Mouse (Mus musculus) neural tube, embryonic 14.5 days (tissue): Measurements from ENCODE around the gene Gm20388. TPM values are rescaled to one million over a fixed set of nuclear protein-coding genes. Genes with fewer than 3 reads are reported as not detected.

ENCODE experiments used
- ATAC-seq: fragments of 200-750 bp; cut with Nextera tagmentation; 2 replicates; pipeline ENCODE4 v1.8.0; 2017; ENCODE audit warnings: low read depth, mild to moderate bottlenecking, moderate TSS enrichment, moderate library complexity
- H3K27ac ChIP-seq: fragments of 300-500 bp; sonication (generic); 2 replicates; pipeline ENCODE4 v1.5.1; 2014; ENCODE audit warnings: low read depth, mild to moderate bottlenecking, control low read depth, low read length, moderate library complexity, mixed read lengths
- H3K27me3 ChIP-seq: fragments of 300-500 bp; sonication (generic); 2 replicates; pipeline ENCODE4 v1.6.1; 2014; ENCODE audit warnings: low read length; ENCODE audit not compliant: control insufficient read depth, insufficient read depth
- H3K36me3 ChIP-seq: fragments of 300-500 bp; sonication (generic); 2 replicates; pipeline ENCODE4 v1.6.1; 2014; ENCODE audit warnings: low read length, mixed read lengths; ENCODE audit not compliant: control insufficient read depth, insufficient read depth
- H3K4me1 ChIP-seq: fragments of 300-500 bp; sonication (generic); 2 replicates; pipeline ENCODE4 v1.6.1; 2014; ENCODE audit warnings: low read length; ENCODE audit not compliant: control insufficient read depth, insufficient read depth
- H3K4me2 ChIP-seq: fragments of 300-500 bp; sonication (generic); 2 replicates; pipeline ENCODE4 v1.6.1; 2014; ENCODE audit warnings: mild to moderate bottlenecking, low read depth, low read length, control low read depth
- H3K4me3 ChIP-seq: fragments of 300-500 bp; sonication (generic); 2 replicates; pipeline ENCODE4 v1.5.1; 2014; ENCODE audit warnings: low read depth, low read length, control low read depth, mixed read lengths
- H3K9ac ChIP-seq: fragments of 300-500 bp; sonication (generic); replicated peaks from 2 replicates; pipeline ENCODE4 v1.6.1; 2014; ENCODE audit warnings: low read depth, mild to moderate bottlenecking, control low read depth, low read length, mixed read lengths
- H3K9me3 ChIP-seq: fragments of 300-500 bp; sonication (generic); 2 replicates; pipeline ENCODE4 v1.6.1; 2016; ENCODE audit warnings: low read length; ENCODE audit not compliant: control insufficient read depth
- WGBS: fragments of 180-500 bp; shearing (Covaris S2); extraction: QIAGEN DNeasy Blood & Tissue Kit; methylation state at CpG from one replicate; pipeline ENCODE4 v1.1.7; 2014; 5-methylcytosine and 5-hydroxymethylcytosine counted together
- polyA plus RNA-seq: library from polyadenylated mRNA; unstranded; fragments of >200 nt; fragmentation: Nextera tagmentation; extraction: Ambion mirVana; gene quantifications from 2 replicates; pipeline ENCODE4 v1.2.1, GENCODE M21; 2014

Gm20388 gene
- polyA plus RNA-seq, 1 experiment from 2014 or later, result 10.3 TPM

DNA sequence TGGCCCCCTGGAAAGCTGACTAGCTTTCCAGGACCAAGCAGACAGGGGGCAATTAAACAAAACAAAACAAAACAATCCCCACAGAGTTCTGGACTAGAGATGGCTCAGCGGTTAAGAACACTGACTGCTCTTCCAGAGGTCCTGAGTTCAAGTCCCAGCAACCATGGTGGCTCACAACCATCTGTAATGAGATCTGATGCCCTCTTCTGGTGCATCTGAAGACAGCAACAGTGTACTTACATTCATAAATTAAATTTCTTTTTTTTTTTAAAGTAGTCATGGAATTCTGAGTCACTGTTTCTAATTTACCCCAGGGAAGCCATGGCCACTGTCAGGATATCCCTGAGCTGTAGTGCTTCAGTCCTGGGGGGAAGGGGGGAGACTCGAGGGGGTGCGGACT, 703.9 kb downstream of the Gm20388 start:
- ATAC-seq, result no peak
- Histone ChIP-seq H3K36me3 (no peaks in the 10 kb centered on the region), H3K27me3 (no peaks in the 10 kb centered on the region), H3K9ac (no peak overlapping the region), H3K4me1 (peaks cover 7% of the 10 kb centered on the region; the same call in 1 of the 2 replicates), H3K27ac (no peak overlapping the region), H3K4me2 (no peak overlapping the region), H3K4me3 (no peak overlapping the region), H3K9me3 (no peaks in the 10 kb centered on the region)
- 90% methylated on average over 3 of the region's 3 CpGs for WGBS

- H3K36me3 ChIP-seq, result no peaks in the 10 kb centered on the region
- no peaks in the 10 kb centered on the region for H3K9me3 ChIP-seq
- H3K4me1 ChIP-seq, result peaks cover 7% of the 10 kb centered on the region; the same call in 1 of the 2 replicates
- H3K4me3 ChIP-seq, result no peak overlapping the region
- no peak overlapping the region for H3K4me2 ChIP-seq
- WGBS, result 27% methylated on average over 7 of the region's 8 CpGs
- H3K27ac ChIP-seq, result 0 out of 2 replicates have a peak overlapping the region, but pooled peaks have one; percentile 39
- H3K9ac ChIP-seq, result no peak overlapping the region
- peak; percentile 42; the same call in 1 of the 2 replicates for ATAC-seq
- H3K27me3 ChIP-seq, result no peaks in the 10 kb centered on the region
These were observed 706.3 kb downstream of the Gm20388 start for GRCm38 (mm10) chr8:120616663-120617626.

DNA sequence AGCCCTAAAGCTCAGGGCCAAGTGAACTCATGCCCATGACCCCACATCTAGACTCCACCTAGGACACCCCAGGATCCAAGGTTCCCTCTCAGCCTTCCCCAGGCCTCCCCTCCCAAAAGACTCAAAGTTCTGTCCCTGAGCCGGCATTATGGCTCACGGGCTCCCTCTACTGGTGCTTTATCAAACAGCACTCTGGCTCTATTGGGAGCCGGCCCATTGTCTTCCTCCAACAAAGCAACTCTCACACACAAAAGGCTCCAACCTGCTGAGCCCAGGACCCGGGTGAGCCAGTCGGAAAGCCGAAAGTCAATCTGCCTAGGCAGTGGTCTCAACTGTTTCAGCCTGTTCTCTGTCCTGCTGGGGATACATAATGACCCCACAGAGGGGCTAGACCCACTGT, 707.5 kb downstream of the Gm20388 start:
- H3K4me2 ChIP-seq, result no peak overlapping the region
- WGBS, result 0% methylated on average over 6 of the region's 6 CpGs
- peaks cover 7% of the 10 kb centered on the region; the same call in 1 of the 2 replicates for H3K4me1 ChIP-seq
- H3K27ac ChIP-seq, result peak overlapping the region; percentile 3; the same call in 1 of the 2 replicates
- H3K9ac ChIP-seq, result no peak overlapping the region
- H3K27me3 ChIP-seq, result no peaks in the 10 kb centered on the region
- ATAC-seq, result peak; percentile 33; the same call in 1 of the 2 replicates
- H3K4me3 ChIP-seq, result no peak overlapping the region
- no peaks in the 10 kb centered on the region for H3K9me3 ChIP-seq
- H3K36me3 ChIP-seq, result no peaks in the 10 kb centered on the region

- no peak overlapping the region for H3K9ac ChIP-seq
- H3K36me3 ChIP-seq, result no peaks in the 10 kb centered on the region
- no peak overlapping the region for H3K4me3 ChIP-seq
- no peak overlapping the region for H3K27ac ChIP-seq
- no peaks in the 10 kb centered on the region for H3K27me3 ChIP-seq
- 79% methylated on average over 11 of the region's 11 CpGs for WGBS
- no peak overlapping the region for H3K4me2 ChIP-seq
- peaks cover 7% of the 10 kb centered on the region; the same call in 1 of the 2 replicates for H3K4me1 ChIP-seq
- no peaks in the 10 kb centered on the region for H3K9me3 ChIP-seq
- ATAC-seq, result no peak
These were observed 708.9 kb downstream of the Gm20388 start for GRCm38 (mm10) chr8:120619235-120620180.

- Histone ChIP-seq H3K4me2 (no peak overlapping the region), H3K4me1 (peaks cover 7% of the 10 kb centered on the region; the same call in 1 of the 2 replicates), H3K9ac (no peak overlapping the region), H3K27me3 (no peaks in the 10 kb centered on the region), H3K27ac (no peak overlapping the region), H3K9me3 (no peaks in the 10 kb centered on the region), H3K4me3 (no peak overlapping the region), H3K36me3 (no peaks in the 10 kb centered on the region)
- ATAC-seq, result no peak
- WGBS, result 69% methylated on average over 7 of the region's 7 CpGs
These were observed 709.8 kb downstream of the Gm20388 start for GRCm38 (mm10) chr8:120620441-120620840.

GRCm38 (mm10) chr8:120622161-120622560, 711.5 kb downstream of the Gm20388 start:
- no peak overlapping the region for H3K9ac ChIP-seq
- H3K36me3 ChIP-seq, result no peaks in the 10 kb centered on the region
- 70% methylated on average over 14 of the region's 14 CpGs for WGBS
- no peaks in the 10 kb centered on the region for H3K4me1 ChIP-seq
- H3K27me3 ChIP-seq, result no peaks in the 10 kb centered on the region
- H3K4me3 ChIP-seq, result no peak overlapping the region
- no peak overlapping the region for H3K4me2 ChIP-seq
- no peaks in the 10 kb centered on the region for H3K9me3 ChIP-seq
- H3K27ac ChIP-seq, result no peak overlapping the region
- ATAC-seq, result no peak

- Histone ChIP-seq H3K4me1 (no peaks in the 10 kb centered on the region), H3K9me3 (no peaks in the 10 kb centered on the region), H3K9ac (no peak overlapping the region), H3K27ac (no peak overlapping the region), H3K4me3 (no peak overlapping the region), H3K27me3 (no peaks in the 10 kb centered on the region), H3K4me2 (no peak overlapping the region), H3K36me3 (no peaks in the 10 kb centered on the region)
- ATAC-seq, result no peak
- WGBS, result 39% methylated on average over 2 of the region's 2 CpGs
These were observed 713.0 kb downstream of the Gm20388 start for GRCm38 (mm10) chr8:120623608-120624007.

GRCm38 (mm10) chr8:120626461-120626860, 715.8 kb downstream of the Gm20388 start:
- WGBS, result 65% methylated on average over 10 of the region's 11 CpGs
- no peak for ATAC-seq
- H3K9ac ChIP-seq, result no peak overlapping the region
- H3K27me3 ChIP-seq, result no peaks in the 10 kb centered on the region
- no peaks in the 10 kb centered on the region for H3K4me1 ChIP-seq
- no peak overlapping the region for H3K4me3 ChIP-seq
- no peak overlapping the region for H3K27ac ChIP-seq
- H3K36me3 ChIP-seq, result no peaks in the 10 kb centered on the region
- H3K9me3 ChIP-seq, result no peaks in the 10 kb centered on the region
- H3K4me2 ChIP-seq, result no peak overlapping the region
